ENCODE assay signal across 19 mouse cellular contexts in genomic region chr19:43747877-43748276, GRCm38 (mm10). TPM values are rescaled to one million over a fixed set of nuclear protein-coding genes. Genes with fewer than 3 reads are reported as not detected.
"Had no signal": no experiment of that assay in that cellular context is flagged by ENCODE, and none has a peak within 500 bp of the region (broad histone marks: within the 10 kb centered on the region; RNA-seq: fewer than 3 reads in every experiment).

No protein-coding gene starts in this region.

- H3K27ac ChIP-seq: kidney, embryonic 15.5 days; limb, embryonic 10.5 days; limb, embryonic 13.5 days; liver, embryonic 12.5 days; liver, embryonic 15.5 days; lung, embryonic 15.5 days; macrophage; midbrain, embryonic 12.5 days; neural tube, embryonic 13.5 days had no signal

- DNase-seq: kidney, postnatal 14 days; kidney, postnatal 4 days; liver; lung, adult 18-20 months; lung, postnatal 14 days; retina, postnatal 1 day; thymus, adult 18-20 months; thymus, postnatal 36 days had no signal

- ATAC-seq: liver, embryonic 12.5 days; midbrain, embryonic 16.5 days had no signal

- H3K4me2 ChIP-seq: kidney, embryonic 15.5 days; limb, embryonic 13.5 days; liver, embryonic 12.5 days; liver, embryonic 15.5 days; lung, embryonic 15.5 days; midbrain, embryonic 12.5 days; neural tube, embryonic 13.5 days had no signal

- H3K27me3 ChIP-seq: kidney, embryonic 15.5 days; limb, embryonic 13.5 days; liver, embryonic 12.5 days; liver, embryonic 15.5 days; lung, embryonic 15.5 days; midbrain, embryonic 12.5 days; neural tube, embryonic 13.5 days had no signal

- H3K9ac ChIP-seq: kidney, embryonic 15.5 days; limb, embryonic 13.5 days; liver, embryonic 12.5 days; liver, embryonic 15.5 days; lung, embryonic 15.5 days; midbrain, embryonic 12.5 days; neural tube, embryonic 13.5 days had no signal

- H3K9me3 ChIP-seq: kidney, embryonic 15.5 days; limb, embryonic 10.5 days; limb, embryonic 13.5 days; liver, embryonic 12.5 days; liver, embryonic 15.5 days; lung, embryonic 15.5 days; midbrain, embryonic 12.5 days; neural tube, embryonic 13.5 days had no signal

- H3K4me1 ChIP-seq: limb, embryonic 13.5 days; lung, embryonic 15.5 days had no signal

- H3K4me3 ChIP-seq: kidney, embryonic 15.5 days; limb, embryonic 10.5 days; limb, embryonic 13.5 days; liver, embryonic 12.5 days; liver, embryonic 15.5 days; lung, embryonic 15.5 days; midbrain, embryonic 12.5 days; myocyte; neural tube, embryonic 13.5 days had no signal

RNA-seq across cellular contexts. Expression of gene Abcc2, which starts 34.1 kb away (rescaled TPM):
- polyA plus RNA-seq: midbrain, embryonic 12.5 days; myocyte had no signal
